Mouse (Mus musculus) C2C12 (cell line): ENCODE measurements at regions not wholly inside any gene's neighbourhood (a gene's known extent, or its start where the extent isn't known, plus 50 kb on each side); places are given as distances from the start of the nearest gene placed in this dataset.

ENCODE experiments used
- H3K27me3 ChIP-seq: one replicate; pipeline ENCODE4 v1.6.1; 2011; ENCODE audit not compliant: control insufficient read depth, insufficient read depth, insufficient read length
- H3K36me3 ChIP-seq: one replicate; pipeline ENCODE4 v1.6.1; 2011; ENCODE audit not compliant: control insufficient read depth, insufficient read depth
- H3K4me3 ChIP-seq: one replicate; pipeline ENCODE4 v1.5.1; 2011; ENCODE audit warnings: mild to moderate bottlenecking, control low read depth; ENCODE audit not compliant: poor library complexity, insufficient read depth, severe bottlenecking
- H3K79me2 ChIP-seq: one replicate; pipeline ENCODE4 v1.6.1; 2011; ENCODE audit not compliant: control insufficient read depth, insufficient read depth
- H3K79me3 ChIP-seq: one replicate; pipeline ENCODE4 v1.6.1; 2011; ENCODE audit warnings: low read depth, control low read depth
- H3ac ChIP-seq: one replicate; pipeline ENCODE3; 2011; ENCODE audit warnings: low read depth; ENCODE audit not compliant: control insufficient read depth, insufficient read length
- CEBPB ChIP-seq: IDR thresholded peaks from one replicate; pipeline ENCODE4 v1.6.1; 2011; ENCODE audit warnings: low read depth, mild to moderate bottlenecking, control low read depth, moderate library complexity
- CTCF ChIP-seq: IDR thresholded peaks from one replicate; pipeline ENCODE4 v1.5.1; 2011; ENCODE audit not compliant: control insufficient read depth, insufficient read depth, insufficient read length
- FOSL1 ChIP-seq: IDR thresholded peaks from one replicate; pipeline ENCODE4 v1.8.0; 2011; ENCODE audit warnings: mild to moderate bottlenecking, low read length; ENCODE audit not compliant: poor library complexity, insufficient read depth, severe bottlenecking
- MAX ChIP-seq: IDR thresholded peaks from one replicate; pipeline ENCODE4 v1.6.1; 2011; ENCODE audit warnings: mild to moderate bottlenecking, control low read depth
- MYOD1 ChIP-seq: IDR thresholded peaks from one replicate; pipeline ENCODE4 v1.6.1; 2011; ENCODE audit warnings: low read depth; ENCODE audit not compliant: control insufficient read depth, insufficient read length
- MYOG ChIP-seq: IDR thresholded peaks from one replicate; pipeline ENCODE4 v1.6.1; 2011; ENCODE audit not compliant: control insufficient read depth, insufficient read length; ENCODE audit errors: extremely low read depth
- USF1 ChIP-seq: IDR thresholded peaks from one replicate; pipeline ENCODE4 v1.6.1; 2011; ENCODE audit warnings: low read depth, mild to moderate bottlenecking, control low read depth, moderate library complexity

- Histone ChIP-seq H3ac (no peak overlapping the region), H3K79me2 (no peaks in the 10 kb centered on the region), H3K27me3 (no peaks in the 10 kb centered on the region), H3K4me3 (no peak overlapping the region), H3K79me3 (no peaks in the 10 kb centered on the region), H3K36me3 (no peaks in the 10 kb centered on the region)
- TF ChIP-seq MYOD1 (no peak), FOSL1 (no peak), MAX (no peak), CEBPB (no peak), MYOG (no peak), CTCF (no peak), USF1 (no peak)
Observed at GRCm38 (mm10) chr13:101625922-101626321, 142.1 kb downstream of the Pik3r1 start.

DNA sequence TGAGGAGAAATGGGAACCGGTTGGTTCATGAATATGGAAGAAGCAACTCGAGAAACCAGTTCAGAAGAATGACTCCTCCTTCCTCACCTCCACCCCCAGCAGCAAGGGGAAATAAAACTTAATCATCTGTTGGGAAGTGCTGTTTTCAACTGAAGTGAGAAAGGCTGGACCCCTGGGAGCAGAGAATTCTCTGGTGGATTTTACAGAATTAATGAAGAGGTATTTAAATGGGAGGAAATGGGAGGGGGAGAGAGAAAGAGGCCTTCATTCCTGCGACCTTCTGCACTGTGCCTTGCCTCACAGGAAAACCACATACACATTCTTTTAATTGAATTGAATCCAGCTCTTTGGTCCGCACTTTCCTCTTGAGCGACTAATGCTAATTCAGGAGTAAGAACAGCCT lies 143.8 kb downstream of the Pik3r1 start:
- Histone ChIP-seq H3K4me3 (no peak overlapping the region), H3ac (no peak overlapping the region), H3K27me3 (no peaks in the 10 kb centered on the region), H3K79me3 (no peaks in the 10 kb centered on the region), H3K36me3 (no peaks in the 10 kb centered on the region), H3K79me2 (no peaks in the 10 kb centered on the region)
- TF ChIP-seq MYOG (no peak), FOSL1 (no peak), MYOD1 (no peak), CEBPB (no peak), USF1 (no peak), CTCF (no peak), MAX (no peak)

GRCm38 (mm10) chr13:101622649-101623048 lies 145.4 kb downstream of the Pik3r1 start:
- H3K4me3 ChIP-seq, result no peak overlapping the region
- no peak overlapping the region for H3ac ChIP-seq
- H3K27me3 ChIP-seq, result no peaks in the 10 kb centered on the region
- H3K79me2 ChIP-seq, result no peaks in the 10 kb centered on the region
- TF ChIP-seq FOSL1 (no peak), MYOG (no peak), CEBPB (no peak), CTCF (no peak), USF1 (no peak), MYOD1 (no peak), MAX (no peak)
- H3K36me3 ChIP-seq, result no peaks in the 10 kb centered on the region
- H3K79me3 ChIP-seq, result no peaks in the 10 kb centered on the region

DNA sequence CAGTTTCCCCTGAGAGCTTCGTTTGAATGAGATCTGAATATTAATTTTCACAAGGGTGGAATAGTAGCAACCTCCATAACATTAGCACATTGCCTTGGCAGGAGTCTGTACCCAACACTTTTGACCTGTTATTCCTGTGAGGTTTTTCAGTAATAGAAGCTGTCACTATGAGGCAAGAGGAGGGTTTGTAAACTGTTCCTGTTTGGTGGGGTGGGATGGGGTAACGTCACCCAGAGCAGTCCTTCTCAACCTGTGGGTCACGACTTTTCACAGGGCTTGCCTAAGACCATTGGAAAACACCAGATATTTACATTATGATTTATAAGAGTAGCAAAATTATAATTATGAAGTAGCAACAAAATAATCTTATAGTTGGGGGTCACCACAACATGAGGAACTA lies 147.4 kb downstream of the Pik3r1 start:
- TF ChIP-seq CEBPB, result no peak
- TF ChIP-seq CTCF, result no peak
- no peak for TF ChIP-seq MYOD1
- no peak for TF ChIP-seq FOSL1
- no peak for TF ChIP-seq MYOG
- TF ChIP-seq USF1, result no peak
- TF ChIP-seq MAX, result no peak
- H3K4me3 ChIP-seq, result no peak overlapping the region
- H3K79me2 ChIP-seq, result no peaks in the 10 kb centered on the region
- no peaks in the 10 kb centered on the region for H3K79me3 ChIP-seq
- H3K27me3 ChIP-seq, result no peaks in the 10 kb centered on the region
- H3K36me3 ChIP-seq, result no peaks in the 10 kb centered on the region
- no peak overlapping the region for H3ac ChIP-seq

DNA sequence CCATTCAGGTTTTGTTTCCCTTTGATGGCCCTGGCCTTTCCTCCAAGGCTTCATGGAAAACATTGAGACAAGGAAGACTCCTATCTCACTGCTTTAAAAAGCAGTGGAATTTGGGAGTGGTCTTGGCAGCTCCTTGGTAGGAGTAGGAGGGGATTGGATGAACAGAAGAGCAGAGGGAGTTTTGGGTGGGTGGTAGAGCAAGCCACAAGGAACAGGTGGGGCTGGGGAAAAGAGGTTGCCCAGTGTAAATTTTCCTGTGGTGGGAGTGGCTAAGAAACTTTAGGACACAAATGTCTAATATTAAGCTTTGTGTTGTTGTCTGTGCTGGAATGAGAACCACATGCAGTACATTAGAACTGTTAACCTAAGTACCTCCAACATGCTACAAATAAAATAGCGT lies 148.9 kb downstream of the Pik3r1 start:
- Histone ChIP-seq H3K79me2 (no peaks in the 10 kb centered on the region), H3K4me3 (no peak overlapping the region), H3K79me3 (no peaks in the 10 kb centered on the region), H3K36me3 (no peaks in the 10 kb centered on the region), H3ac (no peak overlapping the region), H3K27me3 (no peaks in the 10 kb centered on the region)
- TF ChIP-seq USF1 (no peak), FOSL1 (no peak), MAX (no peak), CEBPB (no peak), MYOG (no peak), MYOD1 (no peak), CTCF (no peak)

DNA sequence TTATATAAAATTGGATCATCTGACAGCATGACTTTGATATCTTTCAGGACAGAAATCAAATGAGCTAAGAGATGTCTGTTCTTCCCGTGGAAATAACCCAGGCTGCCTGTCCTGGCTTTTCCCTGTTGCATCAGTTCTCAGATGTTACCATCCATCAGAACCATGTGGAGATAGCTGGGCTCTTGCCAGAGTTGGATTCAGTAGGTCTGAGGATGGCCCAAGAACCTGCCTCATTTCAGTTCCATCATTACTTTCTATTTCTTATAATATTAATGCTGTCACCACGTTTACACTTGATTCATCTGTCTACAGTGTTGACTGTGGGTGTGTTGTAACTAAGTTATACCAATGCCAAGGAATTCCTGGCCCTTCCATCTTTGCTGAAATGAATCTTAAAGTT lies 155.2 kb downstream of the Pik3r1 start:
- H3ac ChIP-seq, result no peak overlapping the region
- no peaks in the 10 kb centered on the region for H3K27me3 ChIP-seq
- H3K36me3 ChIP-seq, result no peaks in the 10 kb centered on the region
- no peaks in the 10 kb centered on the region for H3K79me2 ChIP-seq
- no peak overlapping the region for H3K4me3 ChIP-seq
- no peaks in the 10 kb centered on the region for H3K79me3 ChIP-seq
- TF ChIP-seq CTCF (no peak), MYOG (no peak), MYOD1 (no peak), FOSL1 (no peak), CEBPB (no peak), MAX (no peak), USF1 (no peak)
